ENCODE assay signal across 16 mouse cellular contexts in the genomic region with DNA sequence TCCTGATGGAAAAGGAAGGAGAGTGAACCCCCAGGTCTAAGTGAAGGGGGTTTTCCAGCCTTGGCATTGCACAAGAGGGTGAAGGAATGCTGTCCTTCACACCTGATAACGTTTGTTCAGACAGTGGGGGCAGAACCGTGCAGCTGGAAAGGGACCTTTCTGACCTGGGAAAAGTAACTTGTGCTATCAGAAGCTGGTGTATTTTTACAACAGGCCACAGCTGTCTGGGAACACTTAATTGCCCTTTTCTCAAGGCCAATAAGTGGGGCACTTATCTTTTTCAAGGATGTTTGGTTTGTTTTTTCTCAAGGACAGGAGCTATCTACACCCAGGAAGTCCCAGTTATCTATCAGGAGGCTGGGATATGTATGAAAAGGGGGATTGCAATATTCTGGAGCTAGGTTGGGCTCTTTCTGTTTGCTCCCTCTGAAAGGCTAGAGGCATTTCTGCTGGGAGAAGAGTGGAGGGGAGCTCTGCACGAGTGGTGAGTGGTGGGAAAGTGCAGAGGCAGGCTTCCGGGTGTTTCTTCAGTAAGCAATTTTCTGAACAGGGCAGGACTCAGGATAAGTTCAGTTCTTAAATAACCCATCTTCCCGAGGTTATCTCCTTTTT. TPM values are rescaled to one million over a fixed set of nuclear protein-coding genes. Genes with fewer than 3 reads are reported as not detected.
DNase-seq lines count a peak whose midpoint lies in the region; ATAC-seq and TF ChIP-seq lines count a peak whose summit lies in the region.
"Had no signal": no experiment of that assay in that cellular context is flagged by ENCODE, and none has a peak within 500 bp of the region (broad histone marks: within the 10 kb centered on the region; RNA-seq: fewer than 3 reads in every experiment).

No protein-coding gene starts in this region.

- no peak for DNase-seq in kidney, adult 2 months
- no peak for DNase-seq in kidney, postnatal 36 days
- no peak for DNase-seq in testis, postnatal 10 days (ENCODE audit: low spot score)
- no peak for DNase-seq in cerebellum, postnatal 4 days (ENCODE audit: low spot score in 2 of 2)
- DNase-seq in cerebellum, adult 2 months = no peak
- DNase-seq: adrenal gland, adult 2 months; cerebellum, postnatal 36 days; kidney, adult 8-10 months; right cerebral cortex, adult 18-20 months had no signal

- ATAC-seq in intestine, postnatal 0 days = peak; percentile 75
- ATAC-seq: forebrain, embryonic 13.5 days; midbrain, embryonic 13.5 days had no signal

- H3K27me3 ChIP-seq in kidney, adult 2 months (replicated peaks; ENCODE audit: control insufficient read depth, insufficient read depth, low read length) = no peaks in the 10 kb centered on the region
- no peaks in the 10 kb centered on the region for H3K27me3 ChIP-seq in testis, adult 2 months (ENCODE audit: control insufficient read depth, insufficient read depth, low read length)
- no peaks in the 10 kb centered on the region for H3K27me3 ChIP-seq in intestine, postnatal 0 days (replicated peaks; ENCODE audit: control insufficient read depth, insufficient read depth, low read length)
- H3K27me3 ChIP-seq in cerebellum, adult 2 months (ENCODE audit: control insufficient read depth, insufficient read depth, low read length) = no peaks in the 10 kb centered on the region
- H3K27me3 ChIP-seq: embryonic facial prominence, embryonic 13.5 days; forebrain, embryonic 13.5 days; midbrain, embryonic 13.5 days; neural tube, embryonic 12.5 days had no signal

- no peak overlapping the region for H3K4me3 ChIP-seq in kidney, adult 2 months (ENCODE audit: insufficient read depth, low read depth, low read length)
- H3K4me3 ChIP-seq in testis, adult 2 months (ENCODE audit: control insufficient read depth, low read depth, low read length) = no peak overlapping the region
- no peak overlapping the region for H3K4me3 ChIP-seq in intestine, postnatal 0 days (ENCODE audit: low read depth, low read length)
- H3K4me3 ChIP-seq in cerebellum, adult 2 months (replicated peaks; ENCODE audit: insufficient read depth, low read depth, low read length) = no peak overlapping the region
- H3K4me3 ChIP-seq: embryonic facial prominence, embryonic 13.5 days; forebrain, embryonic 13.5 days; midbrain, embryonic 13.5 days; neural tube, embryonic 12.5 days had no signal

- no peaks in the 10 kb centered on the region for H3K9me3 ChIP-seq in intestine, postnatal 0 days (ENCODE audit: control insufficient read depth)
- H3K9me3 ChIP-seq: embryonic facial prominence, embryonic 13.5 days; forebrain, embryonic 13.5 days; midbrain, embryonic 13.5 days; neural tube, embryonic 12.5 days had no signal

- H3K4me1 ChIP-seq in kidney, adult 2 months (ENCODE audit: control insufficient read depth, insufficient read depth, low read length) = peaks cover 26% of the 10 kb centered on the region
- H3K4me1 ChIP-seq in testis, adult 2 months (ENCODE audit: control insufficient read depth, insufficient read depth, low read length) = peaks cover 7% of the 10 kb centered on the region
- H3K4me1 ChIP-seq in intestine, postnatal 0 days (replicated peaks; ENCODE audit: control insufficient read depth, insufficient read depth, low read length) = peaks cover 15% of the 10 kb centered on the region; the same call in 1 of the 2 replicates
- peaks cover 15% of the 10 kb centered on the region for H3K4me1 ChIP-seq in cerebellum, adult 2 months (ENCODE audit: control insufficient read depth, insufficient read depth, low read length)

- no peak overlapping the region for H3K9ac ChIP-seq in intestine, postnatal 0 days (ENCODE audit: low read depth, low read length)
- H3K9ac ChIP-seq: embryonic facial prominence, embryonic 13.5 days; forebrain, embryonic 13.5 days; midbrain, embryonic 13.5 days; neural tube, embryonic 12.5 days had no signal

- H3K4me2 ChIP-seq in intestine, postnatal 0 days (replicated peaks; ENCODE audit: low read depth) = peak overlapping the region; percentile 45
- H3K4me2 ChIP-seq: embryonic facial prominence, embryonic 13.5 days; forebrain, embryonic 13.5 days; midbrain, embryonic 13.5 days; neural tube, embryonic 12.5 days had no signal

- WGBS in kidney, adult 2 months = 22% methylated on average over 5 of the region's 5 CpGs
- 14% methylated on average over 5 of the region's 5 CpGs for WGBS in intestine, postnatal 0 days
- 69% methylated on average over 5 of the region's 5 CpGs for WGBS in cerebellum, adult 2 months

- H3K36me3 ChIP-seq in kidney, adult 2 months (ENCODE audit: control insufficient read depth, insufficient read depth, low read length) = peaks cover 6% of the 10 kb centered on the region
- no peaks in the 10 kb centered on the region; the same call in 1 of the 2 replicates for H3K36me3 ChIP-seq in testis, adult 2 months (ENCODE audit: control insufficient read depth, insufficient read depth, low read length)
- peaks cover 20% of the 10 kb centered on the region for H3K36me3 ChIP-seq in intestine, postnatal 0 days (ENCODE audit: control insufficient read depth, insufficient read depth)

- no peak for TF ChIP-seq POLR2A in kidney, adult 2 months (IDR thresholded peaks at IDR 0.05; ENCODE audit: low read depth, low read length)
- no peak for TF ChIP-seq POLR2A in testis, adult 2 months (IDR thresholded peaks at IDR 0.05; ENCODE audit: control insufficient read depth, low read depth, low read length)
- no peak for TF ChIP-seq POLR2A in cerebellum, adult 2 months (IDR thresholded peaks at IDR 0.05; ENCODE audit: borderline replicate concordance, insufficient read depth, low read length)

- TF ChIP-seq CTCF in kidney, adult 2 months (conservative IDR thresholded peaks at IDR 0.05; ENCODE audit: insufficient read depth, insufficient read length, low read depth, low read length) = no peak
- TF ChIP-seq CTCF in testis, adult 2 months (IDR thresholded peaks at IDR 0.05; ENCODE audit: control insufficient read depth, insufficient read depth, insufficient replicate concordance, low read depth, low read length) = no peak
- no peak for TF ChIP-seq CTCF in intestine, postnatal 0 days (IDR thresholded peaks at IDR 0.05; ENCODE audit: low read depth)
- TF ChIP-seq CTCF in cerebellum, adult 2 months (IDR thresholded peaks at IDR 0.05; ENCODE audit: borderline replicate concordance, insufficient read depth, low read depth, low read length) = no peak

- 0 out of 2 replicates have a peak overlapping the region, but pooled peaks have one; percentile 17 for H3K27ac ChIP-seq in kidney, adult 2 months (ENCODE audit: insufficient read depth, low read depth, low read length)
- peak overlapping the region; percentile 66 for H3K27ac ChIP-seq in testis, adult 2 months (ENCODE audit: control insufficient read depth, insufficient read depth, low read depth, low read length)
- peak overlapping the region; percentile 24; the same call in 1 of the 2 replicates for H3K27ac ChIP-seq in intestine, postnatal 0 days (ENCODE audit: low read depth, low read length)
- H3K27ac ChIP-seq in cerebellum, adult 2 months (ENCODE audit: insufficient read depth, low read length) = no peak overlapping the region
- H3K27ac ChIP-seq: embryonic facial prominence, embryonic 13.5 days; forebrain, embryonic 13.5 days; layer of hippocampus, adult 2 months; midbrain, embryonic 13.5 days; neural tube, embryonic 12.5 days had no signal

RNA-seq across cellular contexts. Expression of a gene that starts 7.2 kb away (rescaled TPM):
- polyA plus RNA-seq in kidney, adult 2 months (2012; rRNA removed) = 340 and 357 TPM in 2 replicates
- 208 and 270 TPM in 2 replicates for polyA plus RNA-seq in testis, adult 2 months (2012; rRNA removed)
- 61.3 and 68.5 TPM in 2 replicates for polyA plus RNA-seq in intestine, postnatal 0 days (2015; fragmentation: Nextera tagmentation; extraction: Ambion mirVana)
- polyA plus RNA-seq in cerebellum, adult 2 months (2012; rRNA removed) = 162 and 179 TPM in 2 replicates

RNA-seq across cellular contexts. Expression of a gene that starts 20.4 kb away (rescaled TPM):
- polyA plus RNA-seq in kidney, adult 2 months (2012; rRNA removed) = 100 and 107 TPM in 2 replicates
- 319 and 325 TPM in 2 replicates for polyA plus RNA-seq in testis, adult 2 months (2012; rRNA removed)
- 114 and 116 TPM in 2 replicates for polyA plus RNA-seq in intestine, postnatal 0 days (2015; fragmentation: Nextera tagmentation; extraction: Ambion mirVana)
- 49.6 and 57.4 TPM in 2 replicates for polyA plus RNA-seq in cerebellum, adult 2 months (2012; rRNA removed)

RNA-seq across cellular contexts. Expression of a gene that starts 35.6 kb away (rescaled TPM):
- polyA plus RNA-seq in kidney, adult 2 months (2012; rRNA removed) = 11.3 and 12.0 TPM in 2 replicates
- 2.5 and 4.0 TPM in 2 replicates for polyA plus RNA-seq in testis, adult 2 months (2012; rRNA removed)
- 10.4 and 10.9 TPM in 2 replicates for polyA plus RNA-seq in intestine, postnatal 0 days (2015; fragmentation: Nextera tagmentation; extraction: Ambion mirVana)
- 23.7 and 28.0 TPM in 2 replicates for polyA plus RNA-seq in cerebellum, adult 2 months (2012; rRNA removed)
